Mouse (Mus musculus): ENCODE measurements around the gene Ppp1r36.

DNA sequence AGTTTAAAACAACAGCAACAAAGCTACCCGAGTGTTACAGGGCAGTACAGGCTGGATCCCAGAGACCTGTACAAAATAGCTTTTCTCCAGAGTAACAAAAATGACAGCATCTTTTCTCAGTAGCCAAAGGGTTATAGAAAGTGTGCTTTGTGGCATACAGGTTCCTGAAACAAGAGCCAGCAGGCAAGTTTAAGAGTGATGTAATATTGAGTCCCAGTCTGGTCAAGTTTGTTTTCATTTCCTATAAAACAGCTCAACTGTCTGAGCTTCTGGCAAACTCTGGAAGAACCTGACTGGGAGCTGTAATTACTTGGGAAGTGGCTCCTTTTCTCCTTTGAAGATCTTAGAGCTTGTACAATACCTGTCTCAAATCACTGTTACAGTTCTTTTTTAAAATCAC lies 10.2 kb upstream of the Ppp1r36 start:
- TF ChIP-seq POLR2A (IDR thresholded peaks at IDR 0.05; ENCODE audit: control insufficient read depth, low read depth, low read length), result no peak
- no peak for TF ChIP-seq CTCF (IDR thresholded peaks at IDR 0.05; ENCODE audit: control insufficient read depth, insufficient read depth, insufficient replicate concordance, low read depth, low read length)
